Mouse (Mus musculus) stomach, embryonic 14.5 days (tissue): ENCODE measurements at regions not wholly inside any gene's neighbourhood (a gene's known extent, or its start where the extent isn't known, plus 50 kb on each side); places are given as distances from the start of the nearest gene placed in this dataset.

Experiments
- ATAC-seq: fragments of 200-750 bp; cut with Nextera tagmentation; 2 replicates; pipeline ENCODE4 v1.8.0; 2017; ENCODE audit warnings: low read depth, moderate TSS enrichment; ENCODE audit not compliant: insufficient number of reproducible peaks, insufficient read depth, low FRiP score
- H3K27ac ChIP-seq: fragments of 300-500 bp; sonication (generic); 2 replicates; pipeline ENCODE4 v1.5.1; 2014; ENCODE audit warnings: mild to moderate bottlenecking, low read length, moderate library complexity, mixed read lengths
- H3K27me3 ChIP-seq: fragments of 300-500 bp; sonication (generic); 2 replicates; pipeline ENCODE4 v1.6.1; 2014; ENCODE audit warnings: low read length, control low read depth, mixed read lengths; ENCODE audit not compliant: control insufficient read depth, insufficient read depth
- H3K36me3 ChIP-seq: fragments of 300-500 bp; sonication (generic); 2 replicates; pipeline ENCODE4 v1.6.1; 2014; ENCODE audit warnings: mild to moderate bottlenecking, control low read depth, low read length, moderate library complexity, mixed read lengths; ENCODE audit not compliant: control insufficient read depth, insufficient read depth
- H3K4me1 ChIP-seq: fragments of 300-500 bp; sonication (generic); 2 replicates; pipeline ENCODE4 v1.6.1; 2014; ENCODE audit warnings: low read length, control low read depth, mixed read lengths; ENCODE audit not compliant: control insufficient read depth, insufficient read depth
- H3K4me2 ChIP-seq: fragments of 300-500 bp; sonication (generic); replicated peaks from 2 replicates; pipeline ENCODE4 v1.6.1; 2014; ENCODE audit warnings: low read depth, low read length, control low read depth
- H3K4me3 ChIP-seq: fragments of 300-500 bp; sonication (generic); 2 replicates; pipeline ENCODE4 v1.5.1; 2014; ENCODE audit warnings: low read depth, low read length, control low read depth
- H3K9ac ChIP-seq: fragments of 300-500 bp; sonication (generic); replicated peaks from 2 replicates; pipeline ENCODE4 v1.6.1; 2014; ENCODE audit warnings: low read depth, mild to moderate bottlenecking, control low read depth, low read length, moderate library complexity, mixed read lengths
- H3K9me3 ChIP-seq: fragments of 300-500 bp; sonication (generic); 2 replicates; pipeline ENCODE4 v1.6.1; 2016; ENCODE audit warnings: low read depth, low read length, control low read depth; ENCODE audit not compliant: control insufficient read depth
- WGBS: fragments of 180-500 bp; shearing (Covaris S2); extraction: QIAGEN DNeasy Blood & Tissue Kit; methylation state at CpG from one replicate; pipeline ENCODE4 v1.1.7; 2014; 5-methylcytosine and 5-hydroxymethylcytosine counted together

DNA sequence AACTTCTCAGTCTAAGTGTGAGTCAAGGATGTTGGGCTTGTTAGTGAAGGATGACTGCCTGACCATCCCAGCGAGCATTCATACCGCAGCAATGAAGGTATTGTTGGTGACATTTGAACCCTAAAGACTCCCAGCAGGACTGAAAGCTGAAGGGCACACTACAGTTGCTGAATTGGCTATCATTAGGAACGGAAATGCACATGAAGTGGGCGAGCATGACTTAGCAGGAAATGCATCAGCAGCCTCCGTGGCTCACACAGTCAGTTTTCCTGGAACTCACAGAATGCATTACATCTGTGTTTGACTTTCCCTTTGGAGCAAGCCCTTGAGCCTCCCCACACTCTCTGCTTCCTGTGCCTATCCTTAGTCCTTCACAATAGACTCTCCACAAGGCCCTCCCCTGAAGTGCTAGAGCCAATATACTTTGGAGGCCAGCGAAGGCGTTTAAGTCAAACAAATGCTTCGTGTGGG lies 63.9 kb downstream of the Tmco5 start:
- no peak overlapping the region; the same call in 1 of the 2 replicates for H3K27ac ChIP-seq
- WGBS = 46% methylated on average over 8 of the region's 8 CpGs
- no peaks in the 10 kb centered on the region for H3K9me3 ChIP-seq
- H3K4me3 ChIP-seq = no peak overlapping the region
- peaks cover 7% of the 10 kb centered on the region; the same call in 1 of the 2 replicates for H3K4me1 ChIP-seq
- H3K4me2 ChIP-seq = no peak overlapping the region
- H3K27me3 ChIP-seq = no peaks in the 10 kb centered on the region
- H3K9ac ChIP-seq = no peak overlapping the region
- ATAC-seq = no peak
- H3K36me3 ChIP-seq = no peaks in the 10 kb centered on the region

DNA sequence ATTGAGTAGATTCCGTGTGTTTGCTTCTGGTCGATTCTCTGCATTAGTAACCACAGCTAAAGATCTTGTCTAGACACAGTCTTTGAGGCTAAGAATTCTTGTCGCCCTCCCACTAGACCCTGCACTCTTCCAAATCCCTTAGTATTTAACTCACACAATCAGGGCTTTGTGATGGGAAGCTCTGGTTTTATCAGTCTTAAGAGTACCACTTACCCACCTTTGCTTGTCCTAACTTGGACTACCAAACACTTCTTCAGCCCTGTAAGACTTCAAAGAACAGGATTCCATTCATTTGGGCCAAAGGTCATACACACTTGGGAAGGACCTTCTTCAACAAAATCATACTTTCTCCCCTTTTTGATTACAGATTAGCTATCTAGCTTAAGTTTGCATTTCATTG lies 70.0 kb downstream of the Tmco5 start:
- no peak for ATAC-seq
- Histone ChIP-seq H3K9me3 (no peaks in the 10 kb centered on the region; the same call in 1 of the 2 replicates), H3K4me2 (no peak overlapping the region), H3K27ac (no peak overlapping the region), H3K9ac (no peak overlapping the region), H3K4me1 (no peaks in the 10 kb centered on the region), H3K27me3 (no peaks in the 10 kb centered on the region), H3K36me3 (no peaks in the 10 kb centered on the region), H3K4me3 (no peak overlapping the region)
- 66% methylated on average over 3 of the region's 3 CpGs for WGBS

- no peaks in the 10 kb centered on the region; the same call in 1 of the 2 replicates for H3K9me3 ChIP-seq
- H3K4me3 ChIP-seq = no peak overlapping the region
- 75% methylated on average over 3 of the region's 3 CpGs for WGBS
- H3K27me3 ChIP-seq = no peaks in the 10 kb centered on the region
- H3K9ac ChIP-seq = no peak overlapping the region
- no peak overlapping the region for H3K27ac ChIP-seq
- no peaks in the 10 kb centered on the region for H3K4me1 ChIP-seq
- ATAC-seq = no peak
- H3K4me2 ChIP-seq = no peak overlapping the region
- no peaks in the 10 kb centered on the region for H3K36me3 ChIP-seq
Measured at GRCm38 (mm10) chr2:116949741-116950140, 71.2 kb downstream of the Tmco5 start.

DNA sequence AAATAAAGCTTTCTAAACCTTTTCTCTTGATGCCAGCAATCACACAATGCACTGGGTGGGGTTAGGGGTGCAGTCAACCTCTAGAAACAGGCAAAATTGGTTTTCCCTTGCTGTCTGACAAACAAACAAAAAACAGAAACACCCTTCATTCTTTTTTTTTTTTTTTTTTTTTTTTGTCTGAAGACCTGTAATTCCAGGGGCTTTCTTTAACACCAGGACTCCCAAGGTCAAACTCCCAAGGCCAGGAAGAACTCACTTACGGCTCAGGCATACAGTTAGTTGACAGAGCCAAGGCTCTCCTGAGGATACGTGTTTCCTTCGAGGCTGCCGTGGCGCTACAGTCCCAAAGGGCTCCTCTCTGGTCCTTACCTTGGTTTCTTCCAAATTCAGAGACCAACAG lies 71.7 kb downstream of the Tmco5 start:
- Histone ChIP-seq H3K4me3 (no peak overlapping the region), H3K9ac (no peak overlapping the region), H3K27me3 (no peaks in the 10 kb centered on the region), H3K4me1 (no peaks in the 10 kb centered on the region), H3K27ac (no peak overlapping the region), H3K4me2 (no peak overlapping the region), H3K9me3 (no peaks in the 10 kb centered on the region; the same call in 1 of the 2 replicates), H3K36me3 (no peaks in the 10 kb centered on the region)
- no peak for ATAC-seq
- WGBS = 80% methylated on average over 5 of the region's 5 CpGs

DNA sequence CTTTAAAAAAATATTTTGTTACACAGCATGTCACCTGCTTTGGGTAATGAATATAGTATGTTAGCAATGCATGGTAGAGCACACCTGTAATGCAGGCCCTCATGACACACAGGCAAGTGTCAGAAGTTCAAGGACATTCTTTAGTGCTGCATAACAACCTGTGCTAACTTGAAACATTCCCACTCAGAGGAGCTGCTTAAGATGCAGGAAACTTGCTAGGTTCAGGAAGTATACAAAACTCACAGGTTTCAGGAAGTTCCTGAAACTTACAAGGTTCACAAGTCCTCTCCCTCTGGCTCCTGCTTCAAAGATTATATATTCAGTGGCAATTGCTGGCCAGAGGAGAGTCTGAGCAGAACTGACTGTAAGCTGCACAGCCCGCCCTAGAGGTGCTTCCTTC lies 73.0 kb downstream of the Tmco5 start:
- Histone ChIP-seq H3K4me1 (no peaks in the 10 kb centered on the region), H3K9me3 (no peaks in the 10 kb centered on the region; the same call in 1 of the 2 replicates)

GRCm38 (mm10) chr2:116954280-116954679 lies 75.8 kb downstream of the Tmco5 start:
- no peak overlapping the region for H3K4me3 ChIP-seq
- H3K27me3 ChIP-seq = no peaks in the 10 kb centered on the region
- WGBS = 88% methylated on average over 7 of the region's 7 CpGs
- no peaks in the 10 kb centered on the region for H3K36me3 ChIP-seq
- H3K4me1 ChIP-seq = no peaks in the 10 kb centered on the region
- no peak overlapping the region for H3K27ac ChIP-seq
- H3K9ac ChIP-seq = no peak overlapping the region
- no peaks in the 10 kb centered on the region; the same call in 1 of the 2 replicates for H3K9me3 ChIP-seq
- H3K4me2 ChIP-seq = no peak overlapping the region
- no peak for ATAC-seq

More for the DNA sequence above, 73.0 kb downstream of the Tmco5 start:
- Histone ChIP-seq H3K36me3 (no peaks in the 10 kb centered on the region), H3K4me2 (no peak overlapping the region), H3K9ac (no peak overlapping the region), H3K27ac (no peak overlapping the region), H3K27me3 (no peaks in the 10 kb centered on the region), H3K4me3 (no peak overlapping the region)
- ATAC-seq = no peak
- 100% methylated on average over 1 of the region's 1 CpGs for WGBS

DNA sequence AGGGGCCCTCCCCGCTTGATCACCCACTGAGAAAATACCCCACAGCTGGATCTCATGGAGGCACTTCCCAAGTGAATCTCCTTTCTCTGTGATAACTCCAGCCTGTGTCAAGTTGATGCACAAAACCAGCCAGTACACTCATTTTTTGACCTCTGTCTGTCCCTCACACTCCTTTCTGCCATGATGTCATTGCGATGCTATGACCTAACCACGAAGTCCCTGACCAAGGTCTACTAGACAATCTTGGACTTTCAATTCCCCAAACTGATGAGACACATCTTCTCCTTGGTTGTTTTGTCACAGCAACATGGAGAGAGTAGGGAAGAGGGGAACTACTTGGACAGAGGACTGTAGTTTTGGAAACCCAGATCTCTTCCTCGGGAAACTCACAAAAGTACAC lies 76.4 kb downstream of the Tmco5 start:
- H3K27me3 ChIP-seq = no peaks in the 10 kb centered on the region
- no peaks in the 10 kb centered on the region; the same call in 1 of the 2 replicates for H3K9me3 ChIP-seq
- H3K36me3 ChIP-seq = no peaks in the 10 kb centered on the region
- H3K27ac ChIP-seq = no peak overlapping the region
- H3K4me1 ChIP-seq = no peaks in the 10 kb centered on the region
- no peak overlapping the region for H3K4me3 ChIP-seq
- H3K4me2 ChIP-seq = no peak overlapping the region
- 89% methylated on average over 4 of the region's 4 CpGs for WGBS
- ATAC-seq = no peak
- H3K9ac ChIP-seq = no peak overlapping the region

DNA sequence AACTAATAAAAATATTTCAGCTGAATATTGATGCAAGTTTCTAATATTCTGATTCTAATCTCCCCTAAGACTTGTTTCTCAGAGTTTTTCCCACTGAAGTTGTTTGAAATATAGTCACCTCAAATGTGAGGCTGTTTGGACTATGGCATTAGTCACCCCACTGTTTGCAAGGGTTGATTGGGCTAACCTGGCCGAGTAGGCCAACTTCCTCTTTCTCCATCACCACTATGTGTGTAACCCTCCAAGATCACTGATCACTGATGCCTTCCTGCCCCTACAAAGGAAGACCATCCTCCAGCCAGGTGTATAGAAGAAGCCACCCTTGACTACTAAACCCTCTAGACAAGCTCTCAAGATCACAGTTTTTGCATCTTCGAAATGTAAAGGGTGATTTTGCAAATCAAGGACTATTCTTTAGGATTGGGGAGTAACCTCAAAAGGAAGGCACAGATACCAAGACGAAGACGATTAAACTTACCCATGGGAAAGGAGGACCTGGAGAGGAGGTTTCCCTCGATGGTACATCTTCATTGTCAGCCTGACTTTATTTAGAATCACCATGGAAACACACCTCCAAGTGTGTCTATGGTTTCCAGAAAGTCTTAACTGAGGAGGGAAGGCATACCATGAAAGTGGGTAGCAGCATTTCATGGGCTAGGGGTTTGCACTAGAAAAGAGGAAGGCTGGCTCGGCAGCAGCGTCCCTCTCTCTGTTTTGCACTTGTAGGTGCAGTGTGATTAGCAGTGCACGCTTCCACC lies 84.8 kb downstream of the Tmco5 start:
- Histone ChIP-seq H3K9ac (no peak overlapping the region), H3K4me2 (no peak overlapping the region), H3K36me3 (no peaks in the 10 kb centered on the region), H3K4me3 (no peak overlapping the region), H3K9me3 (no peaks in the 10 kb centered on the region), H3K4me1 (no peaks in the 10 kb centered on the region), H3K27me3 (no peaks in the 10 kb centered on the region), H3K27ac (no peak overlapping the region)
- no peak for ATAC-seq
- WGBS = 85% methylated on average over 8 of the region's 8 CpGs

- no peak overlapping the region for H3K4me3 ChIP-seq
- H3K27ac ChIP-seq = no peak overlapping the region
- H3K36me3 ChIP-seq = no peaks in the 10 kb centered on the region
- no peaks in the 10 kb centered on the region for H3K9me3 ChIP-seq
- no peaks in the 10 kb centered on the region for H3K27me3 ChIP-seq
- H3K4me1 ChIP-seq = no peaks in the 10 kb centered on the region
- no CpG with 5 or more reads among the region's 1 CpGs for WGBS
- H3K9ac ChIP-seq = no peak overlapping the region
- ATAC-seq = no peak
- no peak overlapping the region for H3K4me2 ChIP-seq
Measured at GRCm38 (mm10) chr2:116966266-116966665, 87.8 kb downstream of the Tmco5 start.
